Mouse (Mus musculus) hindbrain, embryonic 16.5 days (tissue): Measurements from ENCODE around the gene Gm42791. TPM values are rescaled to one million over a fixed set of nuclear protein-coding genes. Genes with fewer than 3 reads are reported as not detected.

ENCODE experiments used
- ATAC-seq: fragments of 200-750 bp; cut with Nextera tagmentation; 2 replicates; pipeline ENCODE4 v1.8.0; 2017; ENCODE audit warnings: moderate TSS enrichment, moderate library complexity
- H3K27ac ChIP-seq: fragments of 300-500 bp; sonication (generic); 2 replicates; pipeline ENCODE4 v1.5.1; 2014; ENCODE audit warnings: low read depth, mild to moderate bottlenecking, control low read depth, low read length, moderate library complexity
- H3K27me3 ChIP-seq: fragments of 300-500 bp; sonication (generic); replicated peaks from 2 replicates; pipeline ENCODE4 v1.6.1; 2014; ENCODE audit warnings: low read length; ENCODE audit not compliant: control insufficient read depth, insufficient read depth
- H3K36me3 ChIP-seq: fragments of 300-500 bp; sonication (generic); 2 replicates; pipeline ENCODE4 v1.6.1; 2014; ENCODE audit warnings: mild to moderate bottlenecking, low read length, moderate library complexity, mixed read lengths; ENCODE audit not compliant: control insufficient read depth, insufficient read depth
- H3K4me1 ChIP-seq: fragments of 300-500 bp; sonication (generic); 2 replicates; pipeline ENCODE4 v1.6.1; 2014; ENCODE audit warnings: low read depth, low read length; ENCODE audit not compliant: control insufficient read depth, insufficient read depth
- H3K4me2 ChIP-seq: fragments of 300-500 bp; sonication (generic); 2 replicates; pipeline ENCODE4 v1.6.1; 2014; ENCODE audit warnings: mild to moderate bottlenecking, low read length, control low read depth, moderate library complexity
- H3K4me3 ChIP-seq: fragments of 300-500 bp; sonication (generic); 2 replicates; pipeline ENCODE4 v1.5.1; 2014; ENCODE audit warnings: mild to moderate bottlenecking, low read length, control low read depth, moderate library complexity
- H3K9ac ChIP-seq: fragments of 300-500 bp; sonication (generic); 2 replicates; pipeline ENCODE4 v1.6.1; 2014; ENCODE audit warnings: low read depth, mild to moderate bottlenecking, control low read depth, low read length, moderate library complexity
- H3K9me3 ChIP-seq: fragments of 300-500 bp; sonication (generic); 2 replicates; pipeline ENCODE4 v1.6.1; 2014; ENCODE audit warnings: mild to moderate bottlenecking, low read length, moderate library complexity; ENCODE audit not compliant: control insufficient read depth
- WGBS: fragments of 180-500 bp; shearing (Covaris S2); extraction: QIAGEN DNeasy Blood & Tissue Kit; methylation state at CpG from one replicate; pipeline ENCODE4 v1.1.7; 2014; 5-methylcytosine and 5-hydroxymethylcytosine counted together
- polyA plus RNA-seq: library from polyadenylated mRNA; unstranded; fragments of >200 nt; fragmentation: Nextera tagmentation; extraction: Ambion mirVana; gene quantifications from 2 replicates; pipeline ENCODE4 v1.2.1, GENCODE M21; 2015

Gene Gm42791
- polyA plus RNA-seq, 1 experiment from 2014 or later, result 5.3 TPM

GRCm38 (mm10) chr5:149014600-149015268 lies 19.8 kb upstream of the Gm42791 start:
- Histone ChIP-seq H3K27ac (no peak overlapping the region), H3K9me3 (no peaks in the 10 kb centered on the region), H3K36me3 (no peaks in the 10 kb centered on the region), H3K4me3 (peak overlapping the region; percentile 55), H3K9ac (no peak overlapping the region), H3K27me3 (no peaks in the 10 kb centered on the region), H3K4me2 (peak overlapping the region; percentile 91), H3K4me1 (peaks cover 9% of the 10 kb centered on the region)
- 13% methylated on average over 17 of the region's 17 CpGs for WGBS
- ATAC-seq, result no peak

- no peaks in the 10 kb centered on the region for H3K36me3 ChIP-seq
- no peak for ATAC-seq
- no peak overlapping the region for H3K4me3 ChIP-seq
- no peaks in the 10 kb centered on the region for H3K27me3 ChIP-seq
- peaks cover 9% of the 10 kb centered on the region for H3K4me1 ChIP-seq
- no peak overlapping the region for H3K27ac ChIP-seq
- WGBS, result 75% methylated on average over 7 of the region's 7 CpGs
- no peak overlapping the region for H3K4me2 ChIP-seq
- no peak overlapping the region for H3K9ac ChIP-seq
- H3K9me3 ChIP-seq, result no peaks in the 10 kb centered on the region
These were observed 19.0 kb upstream of the Gm42791 start for GRCm38 (mm10) chr5:149013817-149014508.

- Histone ChIP-seq H3K9ac (no peak overlapping the region), H3K4me2 (no peak overlapping the region), H3K4me3 (no peak overlapping the region), H3K9me3 (no peaks in the 10 kb centered on the region), H3K36me3 (no peaks in the 10 kb centered on the region), H3K4me1 (peaks cover 4% of the 10 kb centered on the region), H3K27ac (no peak overlapping the region), H3K27me3 (no peaks in the 10 kb centered on the region)
- 83% methylated on average over 3 of the region's 3 CpGs for WGBS
- no peak for ATAC-seq
These were observed 14.2 kb upstream of the Gm42791 start for GRCm38 (mm10) chr5:149009111-149009510.

DNA sequence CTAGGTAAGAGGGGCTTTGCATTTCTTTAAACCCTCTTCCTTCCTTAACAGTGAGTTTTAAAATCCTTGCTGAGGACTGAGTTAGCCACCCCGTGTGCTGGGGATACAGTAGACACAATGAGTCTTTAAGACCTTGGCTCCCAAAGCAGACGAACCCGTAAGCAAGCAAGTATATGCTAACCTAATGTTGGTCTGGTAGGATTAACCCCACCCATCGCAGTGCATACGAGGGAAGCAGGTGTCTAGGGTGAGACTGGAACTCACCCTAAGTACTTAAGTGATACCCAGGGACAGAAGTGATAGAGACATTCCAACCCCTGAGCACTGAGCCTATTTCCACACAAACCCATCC lies 12.3 kb upstream of the Gm42791 start:
- Histone ChIP-seq H3K36me3 (no peaks in the 10 kb centered on the region), H3K4me1 (peaks cover 6% of the 10 kb centered on the region), H3K4me2 (peak overlapping the region; percentile 53; the same call in 1 of the 2 replicates), H3K9ac (no peak overlapping the region), H3K4me3 (no peak overlapping the region), H3K27ac (no peak overlapping the region), H3K27me3 (no peaks in the 10 kb centered on the region), H3K9me3 (no peaks in the 10 kb centered on the region)
- ATAC-seq, result no peak
- WGBS, result 66% methylated on average over 5 of the region's 5 CpGs

DNA sequence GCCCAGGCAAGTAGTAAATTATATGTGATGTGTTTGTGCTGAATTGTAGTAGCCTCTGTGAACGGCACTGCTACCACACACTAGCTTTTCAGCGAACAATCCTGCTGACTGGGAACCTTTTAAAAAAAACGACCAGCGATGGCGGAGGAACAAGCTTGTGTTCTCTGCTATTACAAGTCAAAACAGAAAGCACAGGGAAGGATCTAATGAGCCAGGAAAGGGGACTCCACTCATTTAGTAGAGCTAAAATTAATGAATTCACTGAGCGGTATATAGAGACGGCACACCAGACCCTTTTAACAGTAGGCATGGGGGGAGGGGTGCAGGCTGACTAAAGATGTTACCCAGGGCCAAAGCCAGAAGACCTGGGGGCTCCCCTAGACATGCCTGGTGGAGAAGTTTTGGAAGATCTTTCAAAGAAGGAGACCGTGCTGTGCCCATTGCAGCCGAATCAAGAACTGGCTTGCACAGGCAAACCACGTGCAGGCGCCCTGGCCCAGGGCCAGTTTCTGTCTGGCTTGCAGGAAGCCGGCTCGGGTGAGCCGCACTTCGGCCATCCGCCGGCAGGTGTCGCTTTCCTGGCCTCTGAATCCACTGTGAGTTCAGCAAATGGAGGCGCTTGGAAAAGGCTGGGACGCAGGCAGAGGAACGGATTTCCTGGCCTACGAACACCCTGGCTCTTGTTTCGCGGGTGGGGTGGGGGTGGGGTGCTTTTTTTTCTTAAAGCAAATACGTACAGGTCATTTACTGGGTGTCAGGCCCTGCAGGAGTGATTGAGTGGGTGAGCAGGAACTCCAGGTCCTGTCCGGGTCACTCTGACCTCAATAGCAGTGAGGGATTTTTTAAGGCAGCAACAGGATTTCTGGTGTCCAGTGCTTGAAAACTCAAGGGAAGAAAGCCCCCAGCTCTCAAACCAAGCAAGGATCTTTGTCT lies 11.7 kb upstream of the Gm42791 start:
- H3K9ac ChIP-seq, result peak overlapping the region; percentile 53
- no peaks in the 10 kb centered on the region for H3K36me3 ChIP-seq
- ATAC-seq, result peak; percentile 91
- no peaks in the 10 kb centered on the region for H3K9me3 ChIP-seq
- WGBS, result 8% methylated on average over 26 of the region's 26 CpGs
- H3K4me3 ChIP-seq, result peak overlapping the region; percentile 23
- H3K27ac ChIP-seq, result peak overlapping the region; percentile 26
- no peaks in the 10 kb centered on the region for H3K27me3 ChIP-seq
- H3K4me2 ChIP-seq, result peak overlapping the region; percentile 53
- H3K4me1 ChIP-seq, result peaks cover 6% of the 10 kb centered on the region

- ATAC-seq, result peak; percentile 7; the same call in 1 of the 2 replicates
- WGBS, result 65% methylated on average over 9 of the region's 9 CpGs
- peak overlapping the region; percentile 26; the same call in 1 of the 2 replicates for H3K27ac ChIP-seq
- peak overlapping the region; percentile 53; the same call in 1 of the 2 replicates for H3K9ac ChIP-seq
- H3K27me3 ChIP-seq, result no peaks in the 10 kb centered on the region
- H3K4me2 ChIP-seq, result peak overlapping the region; percentile 53
- H3K9me3 ChIP-seq, result no peaks in the 10 kb centered on the region
- H3K4me1 ChIP-seq, result peaks cover 6% of the 10 kb centered on the region
- no peaks in the 10 kb centered on the region for H3K36me3 ChIP-seq
- peak overlapping the region; percentile 23; the same call in 1 of the 2 replicates for H3K4me3 ChIP-seq
These were observed 10.9 kb upstream of the Gm42791 start for GRCm38 (mm10) chr5:149005701-149006361.

GRCm38 (mm10) chr5:149005083-149005482 lies 10.1 kb upstream of the Gm42791 start:
- H3K27ac ChIP-seq, result no peak overlapping the region
- ATAC-seq, result no peak
- no peak overlapping the region for H3K4me3 ChIP-seq
- H3K9ac ChIP-seq, result no peak overlapping the region
- peaks cover 6% of the 10 kb centered on the region for H3K4me1 ChIP-seq
- H3K4me2 ChIP-seq, result no peak overlapping the region
- no peaks in the 10 kb centered on the region for H3K36me3 ChIP-seq
- H3K27me3 ChIP-seq, result no peaks in the 10 kb centered on the region
- 41% methylated on average over 9 of the region's 9 CpGs for WGBS
- H3K9me3 ChIP-seq, result no peaks in the 10 kb centered on the region

DNA sequence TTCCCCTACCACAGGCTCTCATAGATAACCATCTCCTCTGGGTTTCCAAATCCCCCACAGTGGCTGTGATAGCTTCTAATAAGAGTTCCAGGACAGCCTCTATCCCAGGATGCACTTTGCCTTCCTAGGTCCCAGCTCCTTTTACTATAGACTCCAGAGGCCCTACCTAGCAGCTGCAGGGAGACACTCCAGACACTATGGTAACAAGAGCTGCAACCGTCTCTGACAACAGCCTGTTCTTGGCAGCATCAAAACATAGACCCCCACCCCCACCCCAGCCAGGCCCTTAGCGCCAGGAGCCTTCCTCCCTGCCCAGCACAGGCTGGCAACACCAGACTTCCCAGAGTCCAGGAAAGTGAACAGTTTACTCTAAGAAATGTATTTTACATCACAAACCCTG lies 8.2 kb upstream of the Gm42791 start:
- H3K27me3 ChIP-seq, result no peaks in the 10 kb centered on the region
- no peak overlapping the region for H3K9ac ChIP-seq
- WGBS, result 23% methylated on average over 2 of the region's 2 CpGs
- peaks cover 6% of the 10 kb centered on the region for H3K4me1 ChIP-seq
- H3K36me3 ChIP-seq, result no peaks in the 10 kb centered on the region
- peak; percentile 41; the same call in 1 of the 2 replicates for ATAC-seq
- H3K4me2 ChIP-seq, result no peak overlapping the region
- H3K4me3 ChIP-seq, result no peak overlapping the region
- no peaks in the 10 kb centered on the region for H3K9me3 ChIP-seq
- H3K27ac ChIP-seq, result no peak overlapping the region
